Mouse (Mus musculus): ENCODE data around the gene Trp53i13.
"Not testable (repeated sequence)": the region's sequence is repeated elsewhere in the genome, so short reads cannot be mapped to it uniquely, and the experiment has no call there.

Gene Trp53i13

GRCm38 (mm10) chr11:77515637-77516552, at the start of gene Trp53i13:
Gene Trp53i13, minus strand, starts transcription at chr11:77515980.
- no peak for DNase-seq (ENCODE audit: low read depth, low spot score)

- DNase-seq (ENCODE audit: low read depth, low spot score), result no peak
These were observed 29.5 kb upstream of the Trp53i13 start for GRCm38 (mm10) chr11:77545261-77545660.

GRCm38 (mm10) chr11:77532202-77532846, 16.5 kb upstream of the Trp53i13 start:
- DNase-seq (ENCODE audit: low read depth, low spot score), result no peak

GRCm38 (mm10) chr11:77530862-77531261, 15.1 kb upstream of the Trp53i13 start:
- no peak for DNase-seq (ENCODE audit: low read depth, low spot score)

GRCm38 (mm10) chr11:77529644-77530043, 13.9 kb upstream of the Trp53i13 start:
- no peak for DNase-seq (ENCODE audit: low read depth, low spot score)

GRCm38 (mm10) chr11:77528420-77528819, 12.6 kb upstream of the Trp53i13 start:
- DNase-seq (ENCODE audit: low read depth, low spot score), result not testable (repeated sequence)

GRCm38 (mm10) chr11:77525804-77526486, 10.2 kb upstream of the Trp53i13 start:
- DNase-seq (ENCODE audit: low read depth, low spot score), result no peak

- no peak for DNase-seq (ENCODE audit: low read depth, low spot score)
These were observed 5.1 kb upstream of the Trp53i13 start for GRCm38 (mm10) chr11:77520601-77521529.

GRCm38 (mm10) chr11:77519043-77519442, 3.3 kb upstream of the Trp53i13 start, which contains the start of gene Gm10392:
Gene Gm10392, minus strand, starts transcription at chr11:77519198.
- DNase-seq (ENCODE audit: low read depth, low spot score), result no peak

GRCm38 (mm10) chr11:77518051-77518798, 2.4 kb upstream of the Trp53i13 start:
- DNase-seq (ENCODE audit: low read depth, low spot score), result no peak

- DNase-seq (ENCODE audit: low read depth, low spot score), result no peak
These were observed 1.0 kb upstream of the Trp53i13 start for GRCm38 (mm10) chr11:77516553-77517425.

GRCm38 (mm10) chr11:77514832-77515636, 746 bp downstream of the Trp53i13 start, which contains the start of gene Abhd15:
Gene Abhd15, plus strand, starts transcription at chr11:77515121.
- DNase-seq (ENCODE audit: low read depth, low spot score), result no peak

GRCm38 (mm10) chr11:77514281-77514831, 1.4 kb downstream of the Trp53i13 start:
- DNase-seq (ENCODE audit: low read depth, low spot score), result no peak

- DNase-seq (ENCODE audit: low read depth, low spot score), result no peak
These were observed 2.0 kb downstream of the Trp53i13 start for GRCm38 (mm10) chr11:77513811-77514170.

- peak; percentile 80 for DNase-seq (ENCODE audit: low read depth, low spot score)
These were observed 2.6 kb downstream of the Trp53i13 start for GRCm38 (mm10) chr11:77512891-77513810.

- no peak for DNase-seq (ENCODE audit: low read depth, low spot score)
These were observed 4.4 kb downstream of the Trp53i13 start for GRCm38 (mm10) chr11:77511336-77511735.

Data from embryo, embryonic 11.5 days (tissue).